Mouse (Mus musculus) MEL (cell line): ENCODE results near the gene Ccdc183. TPM values are rescaled to one million over a fixed set of nuclear protein-coding genes. Genes with fewer than 3 reads are reported as not detected.

Experiments used
- DNase-seq: peaks from one replicate; pipeline ENCODE4 v3.0.0; 2011; ENCODE audit warnings: low read depth, low spot score
- H3K27ac ChIP-seq: 2 replicates; pipeline ENCODE4 v1.5.1; 2012; ENCODE audit warnings: low read depth, mild to moderate bottlenecking, control low read depth, low read length, moderate library complexity; ENCODE audit not compliant: control insufficient read depth
- H3K27me3 ChIP-seq, 2 experiments: fragments of 150-350 bp in 1 of 2; sonication (generic) in 1 of 2; 2 replicates each; pipeline ENCODE4 v1.6.1; 2012; ENCODE audit warnings: low read length in 2 of 2, mild to moderate bottlenecking in 2 of 2, improper control_type of control experiment in 1 of 2, moderate library complexity in 1 of 2; ENCODE audit not compliant: insufficient read depth in 2 of 2, control insufficient read depth in 1 of 2
- H3K36me3 ChIP-seq, 2 experiments: 2 replicates each; pipeline ENCODE4 v1.6.1; 2012 to 2014; ENCODE audit warnings: low read length in 2 of 2, improper control_type of control experiment in 1 of 2, inconsistent platforms in 1 of 2, mild to moderate bottlenecking in 1 of 2; ENCODE audit not compliant: insufficient read depth in 2 of 2, control insufficient read depth in 1 of 2
- H3K4me1 ChIP-seq, 2 experiments: fragments of 150-350 bp in 1 of 2; sonication (generic) in 1 of 2; 2 replicates each; pipeline ENCODE4 v1.6.1; 2012; ENCODE audit warnings: low read length in 2 of 2, improper control_type of control experiment in 1 of 2, mild to moderate bottlenecking in 1 of 2; ENCODE audit not compliant: insufficient read depth in 2 of 2, control insufficient read depth in 1 of 2
- H3K4me3 ChIP-seq, 2 experiments: fragments of 150-350 bp in 1 of 2; sonication (generic) in 1 of 2; 2 replicates each; pipeline ENCODE4 v1.5.1; 2012; ENCODE audit warnings: low read depth in 2 of 2, low read length in 2 of 2, mild to moderate bottlenecking in 2 of 2, moderate library complexity in 2 of 2, control low read depth in 1 of 2, improper control_type of control experiment in 1 of 2; ENCODE audit not compliant: control insufficient read depth in 1 of 2, insufficient read depth in 1 of 2
- H3K79me2 ChIP-seq: 2 replicates; pipeline ENCODE4 v1.6.1; 2012; ENCODE audit warnings: mild to moderate bottlenecking, low read length, moderate library complexity; ENCODE audit not compliant: control insufficient read depth, poor library complexity, insufficient read depth
- H3K9ac ChIP-seq: 2 replicates; pipeline ENCODE4 v1.6.1; 2012; ENCODE audit warnings: low read depth, mild to moderate bottlenecking, control low read depth, low read length, moderate library complexity; ENCODE audit not compliant: control insufficient read depth, poor library complexity, severe bottlenecking
- H3K9me3 ChIP-seq: fragments of 150-350 bp; sonication (generic); replicated peaks from 2 replicates; pipeline ENCODE4 v1.6.1; 2012; ENCODE audit warnings: mild to moderate bottlenecking, low read length, improper control_type of control experiment, moderate library complexity; ENCODE audit not compliant: insufficient read depth
- BHLHE40 ChIP-seq: IDR thresholded peaks from 2 replicates; pipeline ENCODE4 v1.6.1; 2012; ENCODE audit warnings: low read depth, mild to moderate bottlenecking, inconsistent platforms, low read length, improper control_type of control experiment, borderline replicate concordance
- CHD1 ChIP-seq: IDR thresholded peaks from 2 replicates; pipeline ENCODE4 v1.6.1; 2012; ENCODE audit warnings: low read depth, mild to moderate bottlenecking, inconsistent platforms, low read length, improper control_type of control experiment
- CTCF ChIP-seq, 3 experiments: IDR thresholded peaks in 2 of 3; conservative IDR thresholded peaks in 1 of 3; 2 replicates each; pipeline ENCODE4 v1.5.1; 2011 to 2012; ENCODE audit warnings: low read length in 3 of 3, low read depth in 2 of 3, mild to moderate bottlenecking in 2 of 3, improper control_type of control experiment in 1 of 3, inconsistent platforms in 1 of 3, mixed read lengths in 1 of 3, moderate library complexity in 1 of 3; ENCODE audit not compliant: control insufficient read depth in 1 of 3, insufficient read depth in 1 of 3, poor library complexity in 1 of 3, severe bottlenecking in 1 of 3
- ELF1 ChIP-seq: IDR thresholded peaks from 2 replicates; pipeline ENCODE4 v1.6.1; 2014; ENCODE audit warnings: low read depth, mild to moderate bottlenecking, inconsistent platforms, low read length, improper control_type of control experiment, moderate library complexity
- HCFC1 ChIP-seq: IDR thresholded peaks from 2 replicates; pipeline ENCODE4 v1.6.1; 2012; ENCODE audit warnings: low read depth, mild to moderate bottlenecking, inconsistent platforms, low read length, improper control_type of control experiment, moderate library complexity
- JUND ChIP-seq: IDR thresholded peaks from 2 replicates; pipeline ENCODE4 v1.6.1; 2011; ENCODE audit warnings: low read depth, mild to moderate bottlenecking, improper control_type of control experiment, low read length
- MAFK ChIP-seq: IDR thresholded peaks from 2 replicates; pipeline ENCODE4 v1.6.1; 2011; ENCODE audit warnings: low read depth, mild to moderate bottlenecking, low read length, improper control_type of control experiment, borderline replicate concordance
- MAX ChIP-seq: IDR thresholded peaks from 2 replicates; pipeline ENCODE4 v1.6.1; 2011; ENCODE audit warnings: low read length, improper control_type of control experiment
- MAZ ChIP-seq: IDR thresholded peaks from 2 replicates; pipeline ENCODE4 v1.6.1; 2012; ENCODE audit warnings: low read depth, mild to moderate bottlenecking, inconsistent platforms, low read length, improper control_type of control experiment
- MYC ChIP-seq: IDR thresholded peaks from 2 replicates; pipeline ENCODE4 v1.6.1; 2011; ENCODE audit warnings: low read depth, mild to moderate bottlenecking, low read length, improper control_type of control experiment, moderate library complexity
- NELFE ChIP-seq: IDR thresholded peaks from 2 replicates; pipeline ENCODE4 v1.6.1; 2011; ENCODE audit warnings: low read depth, low read length, improper control_type of control experiment
- NRF1 ChIP-seq: IDR thresholded peaks from 2 replicates; pipeline ENCODE4 v1.6.1; 2014; ENCODE audit warnings: low read depth, mild to moderate bottlenecking, inconsistent platforms, low read length, improper control_type of control experiment, moderate library complexity; ENCODE audit not compliant: poor library complexity, insufficient read depth, severe bottlenecking
- POLR2AphosphoS2 ChIP-seq: IDR thresholded peaks from 2 replicates; pipeline ENCODE4 v1.6.1; 2011; ENCODE audit warnings: low read length, improper control_type of control experiment
- RAD21 ChIP-seq: IDR thresholded peaks from 2 replicates; pipeline ENCODE4 v1.6.1; 2011; ENCODE audit warnings: mild to moderate bottlenecking, low read depth, low read length, improper control_type of control experiment
- SIN3A ChIP-seq: IDR thresholded peaks from 2 replicates; pipeline ENCODE4 v1.6.1; 2012; ENCODE audit warnings: low read length, improper control_type of control experiment, inconsistent platforms
- SMC3 ChIP-seq: IDR thresholded peaks from 2 replicates; pipeline ENCODE4 v1.6.1; 2011; ENCODE audit warnings: low read depth, low read length, improper control_type of control experiment
- TAL1 ChIP-seq: IDR thresholded peaks from 2 replicates; pipeline ENCODE4 v1.6.1; 2012; ENCODE audit warnings: mild to moderate bottlenecking, inconsistent platforms, low read length, moderate library complexity, mixed read lengths
- TCF12 ChIP-seq: IDR thresholded peaks from 2 replicates; pipeline ENCODE4 v1.6.1; 2014; ENCODE audit warnings: low read depth, mild to moderate bottlenecking, inconsistent platforms, low read length, improper control_type of control experiment, moderate library complexity
- UBTF ChIP-seq: IDR thresholded peaks from 2 replicates; pipeline ENCODE4 v1.6.1; 2012; ENCODE audit warnings: low read depth, mild to moderate bottlenecking, inconsistent platforms, low read length, improper control_type of control experiment, moderate library complexity, borderline replicate concordance; ENCODE audit not compliant: insufficient read depth
- USF1 ChIP-seq: IDR thresholded peaks from 2 replicates; pipeline ENCODE4 v1.6.1; 2014; ENCODE audit warnings: low read depth, mild to moderate bottlenecking, inconsistent platforms, low read length, improper control_type of control experiment, moderate library complexity
- USF2 ChIP-seq, 2 experiments: IDR thresholded peaks; 2 replicates each; pipeline ENCODE4 v1.6.1; 2011 to 2012; ENCODE audit warnings: improper control_type of control experiment in 2 of 2, low read length in 2 of 2, borderline replicate concordance in 1 of 2, inconsistent platforms in 1 of 2, low read depth in 1 of 2, mild to moderate bottlenecking in 1 of 2; ENCODE audit not compliant: insufficient read depth in 1 of 2
- ZMIZ1 ChIP-seq: IDR thresholded peaks from 2 replicates; pipeline ENCODE4 v1.6.1; 2012; ENCODE audit warnings: low read depth, mild to moderate bottlenecking, inconsistent platforms, low read length, improper control_type of control experiment, moderate library complexity
- ZNF384 ChIP-seq: IDR thresholded peaks from 2 replicates; pipeline ENCODE4 v1.6.1; 2012; ENCODE audit warnings: low read depth, mild to moderate bottlenecking, inconsistent platforms, low read length, improper control_type of control experiment
- polyA plus RNA-seq, 2 experiments: library from polyadenylated mRNA; stranded (reverse) in 1 of 2; unstranded in 1 of 2; fragments of >175 nt in 1 of 2; fragments of >200 nt in 1 of 2; gene quantifications; 2 replicates each; pipeline versions ENCODE4 v1.2.1 to v1.2.4; 2012; ENCODE audit warnings: low replicate concordance in 2 of 2, low read depth in 1 of 2; ENCODE audit not compliant: insufficient read length in 2 of 2, insufficient read depth in 1 of 2, missing spikeins in 1 of 2
- total RNA-seq: library from RNA; depleted of rRNA; stranded (reverse); fragments of 300-350 nt; gene quantifications from 2 replicates; pipeline ENCODE4 v1.2.3, GENCODE M21; 2012

Ccdc183 gene
- total and polyA plus RNA-seq, 3 experiments: 0.04 to 0.26 TPM; not detected in 1

- Histone ChIP-seq H3K9me3 (no peaks in the 10 kb centered on the region), H3K79me2 (no peaks in the 10 kb centered on the region), H3K36me3 (peaks cover 3 to 7% of the 10 kb centered on the region in 2 experiments), H3K4me1 (peaks cover 0 to 10% of the 10 kb centered on the region in 2 experiments; a peak in 2 of 4 replicates), H3K27ac (no peak overlapping the region), H3K27me3 (no peaks in the 10 kb centered on the region), H3K9ac (no peak overlapping the region), H3K4me3 (no peak overlapping the region)
- DNase-seq: no peak
- TF ChIP-seq NELFE (no peak), CHD1 (no peak), POLR2AphosphoS2 (no peak)
These were observed 31.9 kb downstream of the Ccdc183 start for GRCm38 (mm10) chr2:25585601-25586000.

- no peak for DNase-seq
- Histone ChIP-seq H3K36me3 (peaks cover 3 to 7% of the 10 kb centered on the region in 2 experiments), H3K4me1 (peaks cover 0 to 10% of the 10 kb centered on the region in 2 experiments; a peak in 2 of 4 replicates), H3K9ac (no peak overlapping the region)
- TF ChIP-seq JUND: no peak
- no peak for TF ChIP-seq MAZ
- no peak for TF ChIP-seq POLR2AphosphoS2
- TF ChIP-seq MYC: no peak
- no peak for TF ChIP-seq HCFC1
- TF ChIP-seq NRF1: no peak
- no peak for TF ChIP-seq SMC3
- TF ChIP-seq SIN3A: no peak
- TF ChIP-seq BHLHE40: no peak
- TF ChIP-seq, all 39 proteins: peak for 0
- Histone ChIP-seq H3K4me3 (no peak overlapping the region), H3K9me3 (no peaks in the 10 kb centered on the region), H3K79me2 (no peaks in the 10 kb centered on the region), H3K27ac (no peak overlapping the region), H3K27me3 (no peaks in the 10 kb centered on the region)
These were observed 32.6 kb downstream of the Ccdc183 start for GRCm38 (mm10) chr2:25584856-25585255.

- Histone ChIP-seq H3K9ac (no peak overlapping the region), H3K79me2 (no peaks in the 10 kb centered on the region), H3K9me3 (no peaks in the 10 kb centered on the region), H3K27me3 (no peaks in the 10 kb centered on the region), H3K27ac (no peak overlapping the region), H3K36me3 (peaks cover 3 to 7% of the 10 kb centered on the region in 2 experiments), H3K4me3 (no peak overlapping the region), H3K4me1 (peaks cover 0 to 10% of the 10 kb centered on the region in 2 experiments; a peak in 2 of 4 replicates)
- DNase-seq: no peak
- no peak for TF ChIP-seq USF2 (IDR thresholded peaks at IDR 0.05; ENCODE audit: borderline replicate concordance in 1 of 2, insufficient read depth in 1 of 2, low read depth in 1 of 2, low read length in 2 of 2)
- TF ChIP-seq CTCF (IDR thresholded peaks at IDR 0.05 in 2 of 3, conservative IDR thresholded peaks at IDR 0.05 in 1 of 3; ENCODE audit: control insufficient read depth in 1 of 3, insufficient read depth in 1 of 3, low read depth in 2 of 3, low read length in 3 of 3, poor library complexity in 1 of 3, severe bottlenecking in 1 of 3): no peak
- no peak for TF ChIP-seq NELFE
- TF ChIP-seq BHLHE40: no peak
- no peak for TF ChIP-seq ZNF384
- TF ChIP-seq ZMIZ1: no peak
- TF ChIP-seq TCF12: no peak
- TF ChIP-seq JUND: no peak
- TF ChIP-seq USF1: no peak
- no peak for TF ChIP-seq ELF1
- no peak for TF ChIP-seq CHD1
- no peak for TF ChIP-seq SMC3
- no peak for TF ChIP-seq UBTF
- TF ChIP-seq TAL1: no peak
- no peak for TF ChIP-seq RAD21
- TF ChIP-seq MAX: no peak
- no peak for TF ChIP-seq MYC
- TF ChIP-seq MAFK: no peak
These were observed 33.3 kb downstream of the Ccdc183 start for GRCm38 (mm10) chr2:25584152-25584551.
